Mouse (Mus musculus) liver, embryonic 15.5 days (tissue): ENCODE data around the gene Shisa4. TPM values are rescaled to one million over a fixed set of nuclear protein-coding genes. Genes with fewer than 3 reads are reported as not detected.

ENCODE experiments used
- ATAC-seq: fragments of 200-750 bp; cut with Nextera tagmentation; 2 replicates; pipeline ENCODE4 v1.8.0; 2017; ENCODE audit warnings: moderate number of reproducible peaks, mild to moderate bottlenecking, moderate library complexity; ENCODE audit not compliant: insufficient read depth
- H3K27ac ChIP-seq: fragments of 300-500 bp; sonication (generic); replicated peaks from 2 replicates; pipeline ENCODE4 v1.5.1; 2015; ENCODE audit warnings: mild to moderate bottlenecking, inconsistent platforms
- H3K27me3 ChIP-seq: fragments of 300-500 bp; sonication (generic); 2 replicates; pipeline ENCODE4 v1.6.1; 2015; ENCODE audit warnings: mild to moderate bottlenecking, inconsistent platforms
- H3K36me3 ChIP-seq: fragments of 300-500 bp; sonication (generic); replicated peaks from 2 replicates; pipeline ENCODE4 v1.6.1; 2015; ENCODE audit warnings: moderate library complexity, mild to moderate bottlenecking, inconsistent platforms
- H3K4me1 ChIP-seq: fragments of 300-500 bp; sonication (generic); replicated peaks from 2 replicates; pipeline ENCODE4 v1.6.1; 2015; ENCODE audit warnings: inconsistent platforms
- H3K4me2 ChIP-seq: fragments of 300-500 bp; sonication (generic); 2 replicates; pipeline ENCODE4 v1.6.1; 2015; ENCODE audit warnings: moderate library complexity, mild to moderate bottlenecking, inconsistent platforms
- H3K4me3 ChIP-seq: fragments of 300-500 bp; sonication (generic); replicated peaks from 2 replicates; pipeline ENCODE4 v1.5.1; 2015; ENCODE audit warnings: mild to moderate bottlenecking, inconsistent platforms
- H3K9ac ChIP-seq: fragments of 300-500 bp; sonication (generic); 2 replicates; pipeline ENCODE4 v1.6.1; 2015; ENCODE audit warnings: moderate library complexity, mild to moderate bottlenecking, inconsistent platforms
- H3K9me3 ChIP-seq: fragments of 300-500 bp; sonication (generic); replicated peaks from 2 replicates; pipeline ENCODE4 v1.6.1; 2016; ENCODE audit warnings: inconsistent platforms
- whole genome bisulfite sequencing: fragments of 180-500 bp; shearing (Covaris S2); methylation state at CpG from one replicate; pipeline ENCODE4 v1.1.7; 2015; ENCODE audit warnings: mixed read lengths; ENCODE audit not compliant: insufficient replicate concordance; 5-methylcytosine and 5-hydroxymethylcytosine counted together
- polyA plus RNA-seq: library from polyadenylated mRNA; unstranded; fragments of >200 nt; fragmentation: Nextera tagmentation; extraction: Ambion mirVana; gene quantifications from 2 replicates; pipeline ENCODE4 v1.2.1, GENCODE M21; 2015

The Shisa4 gene
- polyA plus RNA-seq = 1.3 and 1.6 TPM in 2 replicates

- peaks cover 9% of the 10 kb centered on the region; the same call in 1 of the 2 replicates for H3K4me1 ChIP-seq
- no peaks in the 10 kb centered on the region for H3K36me3 ChIP-seq
- H3K9ac ChIP-seq = no peak within 1 kb of the TSS
- WGBS = 4% methylated on average over 38 of the region's 38 CpGs
- H3K27ac ChIP-seq = no peak within 1 kb of the TSS
- H3K9me3 ChIP-seq = no peaks in the 10 kb centered on the region
- H3K4me2 ChIP-seq = peak within 1 kb of the TSS; percentile 70
- ATAC-seq = peak; percentile 62
- H3K4me3 ChIP-seq = peak within 1 kb of the TSS; percentile 46
- peaks cover 57% of the 10 kb centered on the region for H3K27me3 ChIP-seq
These were observed at the start of gene Shisa4 for GRCm38 (mm10) chr1:135374868-135375581. Shisa4 (minus strand) TSS chr1:135375237.

GRCm38 (mm10) chr1:135422772-135423171 is 47.7 kb upstream of the Shisa4 start:
- H3K9ac ChIP-seq = no peak overlapping the region
- 74% methylated on average over 6 of the region's 6 CpGs for WGBS

GRCm38 (mm10) chr1:135413996-135414395 is 39.0 kb upstream of the Shisa4 start:
- H3K36me3 ChIP-seq = peaks cover 82% of the 10 kb centered on the region
- no peak overlapping the region for H3K27ac ChIP-seq
- no peak overlapping the region for H3K9ac ChIP-seq
- H3K4me2 ChIP-seq = no peak overlapping the region
- ATAC-seq = no peak
- no peak overlapping the region for H3K4me3 ChIP-seq
- no peaks in the 10 kb centered on the region for H3K27me3 ChIP-seq
- H3K9me3 ChIP-seq = no peaks in the 10 kb centered on the region
- H3K4me1 ChIP-seq = no peaks in the 10 kb centered on the region

More at GRCm38 (mm10) chr1:135422772-135423171, 47.7 kb upstream of the Shisa4 start:
- no peaks in the 10 kb centered on the region for H3K9me3 ChIP-seq
- no peak for ATAC-seq
- no peak overlapping the region for H3K4me2 ChIP-seq
- no peak overlapping the region for H3K27ac ChIP-seq
- no peaks in the 10 kb centered on the region for H3K27me3 ChIP-seq
- H3K4me1 ChIP-seq = peaks cover 10% of the 10 kb centered on the region; the same call in 1 of the 2 replicates
- H3K36me3 ChIP-seq = peaks cover 51% of the 10 kb centered on the region
- H3K4me3 ChIP-seq = no peak overlapping the region

GRCm38 (mm10) chr1:135412130-135412529 is 37.1 kb upstream of the Shisa4 start:
- no peak for ATAC-seq
- 79% methylated on average over 4 of the region's 4 CpGs for WGBS
- H3K36me3 ChIP-seq = peaks cover 80% of the 10 kb centered on the region

GRCm38 (mm10) chr1:135410967-135411366 is 35.9 kb upstream of the Shisa4 start:
- 58% methylated on average over 2 of the region's 2 CpGs for WGBS
- Histone ChIP-seq H3K4me2 (no peak overlapping the region), H3K27me3 (no peaks in the 10 kb centered on the region), H3K4me3 (no peak overlapping the region), H3K27ac (no peak overlapping the region), H3K9me3 (no peaks in the 10 kb centered on the region), H3K4me1 (no peaks in the 10 kb centered on the region), H3K36me3 (peaks cover 80% of the 10 kb centered on the region), H3K9ac (no peak overlapping the region)
- ATAC-seq = no peak

More at GRCm38 (mm10) chr1:135412130-135412529, 37.1 kb upstream of the Shisa4 start:
- Histone ChIP-seq H3K27me3 (no peaks in the 10 kb centered on the region), H3K9me3 (no peaks in the 10 kb centered on the region), H3K4me1 (no peaks in the 10 kb centered on the region), H3K4me2 (no peak overlapping the region), H3K4me3 (no peak overlapping the region), H3K27ac (no peak overlapping the region), H3K9ac (no peak overlapping the region)

- H3K36me3 ChIP-seq = peaks cover 81% of the 10 kb centered on the region
- H3K9me3 ChIP-seq = no peaks in the 10 kb centered on the region
- no peak overlapping the region for H3K27ac ChIP-seq
- H3K4me3 ChIP-seq = no peak overlapping the region
- no peak overlapping the region for H3K4me2 ChIP-seq
- 81% methylated on average over 4 of the region's 4 CpGs for WGBS
- H3K9ac ChIP-seq = no peak overlapping the region
- no peaks in the 10 kb centered on the region for H3K27me3 ChIP-seq
- ATAC-seq = no peak
- no peaks in the 10 kb centered on the region for H3K4me1 ChIP-seq
These were observed 33.9 kb upstream of the Shisa4 start for GRCm38 (mm10) chr1:135408973-135409372.

GRCm38 (mm10) chr1:135405356-135405755 is 30.3 kb upstream of the Shisa4 start:
- no peak overlapping the region for H3K4me2 ChIP-seq
- H3K27ac ChIP-seq = no peak overlapping the region
- no peaks in the 10 kb centered on the region for H3K27me3 ChIP-seq
- H3K4me1 ChIP-seq = no peaks in the 10 kb centered on the region
- no peak overlapping the region for H3K4me3 ChIP-seq
- no peak overlapping the region for H3K9ac ChIP-seq
- ATAC-seq = no peak
- H3K9me3 ChIP-seq = no peaks in the 10 kb centered on the region
- H3K36me3 ChIP-seq = peaks cover 86% of the 10 kb centered on the region
- WGBS = 47% methylated on average over 7 of the region's 7 CpGs

- H3K4me3 ChIP-seq = no peak overlapping the region
- no peak overlapping the region for H3K27ac ChIP-seq
- H3K27me3 ChIP-seq = no peaks in the 10 kb centered on the region
- ATAC-seq = no peak
- H3K4me1 ChIP-seq = no peaks in the 10 kb centered on the region
- WGBS = 79% methylated on average over 3 of the region's 3 CpGs
- no peak overlapping the region for H3K9ac ChIP-seq
- H3K36me3 ChIP-seq = peaks cover 87% of the 10 kb centered on the region
- H3K4me2 ChIP-seq = no peak overlapping the region
- H3K9me3 ChIP-seq = no peaks in the 10 kb centered on the region
These were observed 26.5 kb upstream of the Shisa4 start for GRCm38 (mm10) chr1:135401452-135402110.

GRCm38 (mm10) chr1:135399466-135399865 is 24.4 kb upstream of the Shisa4 start:
- Histone ChIP-seq H3K4me3 (no peak overlapping the region), H3K27ac (no peak overlapping the region), H3K9me3 (no peaks in the 10 kb centered on the region), H3K4me2 (no peak overlapping the region), H3K27me3 (no peaks in the 10 kb centered on the region), H3K36me3 (peaks cover 82% of the 10 kb centered on the region), H3K9ac (no peak overlapping the region), H3K4me1 (no peaks in the 10 kb centered on the region)
- 88% methylated on average over 5 of the region's 5 CpGs for WGBS
- ATAC-seq = no peak

GRCm38 (mm10) chr1:135385161-135385560 is 10.1 kb upstream of the Shisa4 start:
- Histone ChIP-seq H3K4me1 (no peaks in the 10 kb centered on the region), H3K27me3 (no peaks in the 10 kb centered on the region), H3K27ac (no peak overlapping the region), H3K4me2 (no peak overlapping the region), H3K9ac (no peak overlapping the region), H3K9me3 (no peaks in the 10 kb centered on the region), H3K4me3 (no peak overlapping the region), H3K36me3 (peaks cover 74% of the 10 kb centered on the region)
- 85% methylated on average over 9 of the region's 9 CpGs for WGBS
- ATAC-seq = no peak

GRCm38 (mm10) chr1:135384171-135384570 is 9.1 kb upstream of the Shisa4 start:
- no peak for ATAC-seq
- WGBS = 87% methylated on average over 5 of the region's 5 CpGs
- no peaks in the 10 kb centered on the region for H3K9me3 ChIP-seq
- H3K4me1 ChIP-seq = no peaks in the 10 kb centered on the region
- no peak overlapping the region for H3K4me2 ChIP-seq
- H3K27me3 ChIP-seq = no peaks in the 10 kb centered on the region
- no peak overlapping the region for H3K4me3 ChIP-seq
- no peak overlapping the region for H3K9ac ChIP-seq
- no peak overlapping the region for H3K27ac ChIP-seq
- peaks cover 64% of the 10 kb centered on the region for H3K36me3 ChIP-seq
